Mouse (Mus musculus) heart, embryonic 10.5 days (tissue): Measurements from ENCODE around the gene Naga. TPM values are rescaled to one million over a fixed set of nuclear protein-coding genes. Genes with fewer than 3 reads are reported as not detected.

Source experiments
- DNase-seq: peaks from one replicate; pipeline ENCODE4 v3.0.0-alpha.2; 2017; ENCODE audit warnings: low spot score
- H3K27ac ChIP-seq: fragments of 300-500 bp; sonication (generic); 2 replicates; pipeline ENCODE4 v1.5.1; 2016; ENCODE audit warnings: mild to moderate bottlenecking
- H3K27me3 ChIP-seq: fragments of 300-500 bp; sonication (generic); 2 replicates; pipeline ENCODE4 v1.6.1; 2016; ENCODE audit warnings: mild to moderate bottlenecking; ENCODE audit not compliant: poor library complexity, insufficient read depth, severe bottlenecking
- H3K36me3 ChIP-seq: fragments of 300-500 bp; sonication (generic); 2 replicates; pipeline ENCODE4 v1.6.1; 2016; ENCODE audit warnings: mild to moderate bottlenecking, moderate library complexity
- H3K4me1 ChIP-seq: fragments of 300-500 bp; sonication (generic); 2 replicates; pipeline ENCODE4 v1.6.1; 2016; ENCODE audit warnings: mild to moderate bottlenecking
- H3K4me3 ChIP-seq: fragments of 300-500 bp; sonication (generic); 2 replicates; pipeline ENCODE4 v1.5.1; 2016; ENCODE audit warnings: mild to moderate bottlenecking, moderate library complexity
- H3K9me3 ChIP-seq: fragments of 300-500 bp; sonication (generic); 2 replicates; pipeline ENCODE4 v1.6.1; 2016; ENCODE audit warnings: mild to moderate bottlenecking, moderate library complexity
- WGBS: fragments of 180-500 bp; shearing (Covaris S2); methylation state at CpG from one replicate; pipeline ENCODE4 v1.1.7; 2016; 5-methylcytosine and 5-hydroxymethylcytosine counted together
- polyA plus RNA-seq: library from polyadenylated mRNA; unstranded; fragments of >200 nt; fragmentation: Nextera tagmentation; extraction: Ambion mirVana; gene quantifications from 2 replicates; pipeline ENCODE4 v1.2.1, GENCODE M21; 2016

The Naga gene
- polyA plus RNA-seq, 1 experiment from 2014 or later: 28.4 TPM

GRCm38 (mm10) chr15:82307107-82307506 lies 31.6 kb downstream of the Naga start:
- Histone ChIP-seq H3K4me1 (no peaks in the 10 kb centered on the region), H3K4me3 (no peak overlapping the region), H3K27me3 (no peaks in the 10 kb centered on the region), H3K27ac (no peak overlapping the region), H3K36me3 (no peaks in the 10 kb centered on the region), H3K9me3 (no peaks in the 10 kb centered on the region)
- WGBS: 70% methylated on average over 3 of the region's 3 CpGs
- no peak for DNase-seq

GRCm38 (mm10) chr15:82298764-82299561 lies 39.8 kb downstream of the Naga start, which contains the start of gene Wbp2nl:
Gene Wbp2nl (plus strand): TSS chr15:82298954.
- Histone ChIP-seq H3K36me3 (no peaks in the 10 kb centered on the region), H3K27ac (0 out of 2 replicates have a peak within 1 kb of the TSS, but pooled peaks have one; percentile 24), H3K9me3 (peaks cover 3% of the 10 kb centered on the region; the same call in 1 of the 2 replicates), H3K4me1 (peaks cover 9% of the 10 kb centered on the region), H3K4me3 (peak within 1 kb of the TSS; percentile 38), H3K27me3 (peaks cover 12% of the 10 kb centered on the region)
- 48% methylated on average over 39 of the region's 39 CpGs for WGBS
- DNase-seq: no peak

GRCm38 (mm10) chr15:82294059-82294458 lies 44.7 kb downstream of the Naga start:
- H3K4me1 ChIP-seq: peaks cover 19% of the 10 kb centered on the region
- no peaks in the 10 kb centered on the region for H3K36me3 ChIP-seq
- no peak for DNase-seq
- H3K27me3 ChIP-seq: peaks cover 9% of the 10 kb centered on the region
- no peak overlapping the region for H3K27ac ChIP-seq
- no peak overlapping the region for H3K4me3 ChIP-seq
- H3K9me3 ChIP-seq: peaks cover 3% of the 10 kb centered on the region; the same call in 1 of the 2 replicates
- WGBS: 51% methylated on average over 8 of the region's 8 CpGs

- Histone ChIP-seq H3K36me3 (no peaks in the 10 kb centered on the region), H3K9me3 (no peaks in the 10 kb centered on the region), H3K27me3 (0 out of 2 replicates have a peak, but pooled peaks cover 4% of the 10 kb centered on the region), H3K4me3 (peak overlapping the region; percentile 42), H3K4me1 (peaks cover 14% of the 10 kb centered on the region), H3K27ac (no peak overlapping the region)
- no peak for DNase-seq
- 12% methylated on average over 7 of the region's 7 CpGs for WGBS
Observed at GRCm38 (mm10) chr15:82293271-82293711, 45.4 kb downstream of the Naga start.

- Histone ChIP-seq H3K36me3 (no peaks in the 10 kb centered on the region), H3K27ac (no peak overlapping the region), H3K27me3 (0 out of 2 replicates have a peak, but pooled peaks cover 4% of the 10 kb centered on the region), H3K4me3 (peak overlapping the region; percentile 42), H3K4me1 (peaks cover 14% of the 10 kb centered on the region), H3K9me3 (no peaks in the 10 kb centered on the region)
- DNase-seq: no peak
- WGBS: 15% methylated on average over 5 of the region's 5 CpGs
Observed at GRCm38 (mm10) chr15:82292851-82293250, 45.9 kb downstream of the Naga start.

GRCm38 (mm10) chr15:82290252-82290651 lies 48.5 kb downstream of the Naga start:
- H3K27ac ChIP-seq: no peak overlapping the region
- no peaks in the 10 kb centered on the region for H3K36me3 ChIP-seq
- H3K4me3 ChIP-seq: no peak overlapping the region
- no peak for DNase-seq
- 85% methylated on average over 7 of the region's 7 CpGs for WGBS
- no peaks in the 10 kb centered on the region for H3K9me3 ChIP-seq
- 0 out of 2 replicates have a peak, but pooled peaks cover 4% of the 10 kb centered on the region for H3K27me3 ChIP-seq
- peaks cover 21% of the 10 kb centered on the region for H3K4me1 ChIP-seq

- 0 out of 2 replicates have a peak, but pooled peaks cover 7% of the 10 kb centered on the region for H3K4me1 ChIP-seq
- no peak overlapping the region for H3K4me3 ChIP-seq
- H3K9me3 ChIP-seq: no peaks in the 10 kb centered on the region
- H3K27me3 ChIP-seq: no peaks in the 10 kb centered on the region
- H3K27ac ChIP-seq: no peak overlapping the region
- DNase-seq: no peak
- WGBS: 50% methylated on average over 12 of the region's 12 CpGs
- peaks cover 12% of the 10 kb centered on the region; the same call in 1 of the 2 replicates for H3K36me3 ChIP-seq
Observed at GRCm38 (mm10) chr15:82286157-82286556, 52.6 kb downstream of the Naga start.

GRCm38 (mm10) chr15:82280638-82281037 lies 58.1 kb downstream of the Naga start:
- Histone ChIP-seq H3K4me1 (peaks cover 9% of the 10 kb centered on the region), H3K27ac (no peak overlapping the region), H3K4me3 (no peak overlapping the region), H3K36me3 (peaks cover 12% of the 10 kb centered on the region; the same call in 1 of the 2 replicates), H3K27me3 (peaks cover 29% of the 10 kb centered on the region), H3K9me3 (no peaks in the 10 kb centered on the region)
- no peak for DNase-seq
- WGBS: 45% methylated on average over 4 of the region's 4 CpGs

Other genes with a start within 250 kb of the Naga start
- gene Ccdc134, start 211.0 kb downstream of the Naga start, polyA plus RNA-seq: 13.5 and 19.4 TPM in 2 replicates
- 129 and 133 TPM in 2 replicates for gene Srebf2, start 191.7 kb downstream of the Naga start, polyA plus RNA-seq
- 0.11 and 0.13 TPM in 2 replicates for gene Shisa8, start 126.1 kb downstream of the Naga start, polyA plus RNA-seq
- 0.20 TPM in 1 of 2 replicates, not detected in the other for gene Tnfrsf13c, start 114.6 kb downstream of the Naga start, polyA plus RNA-seq
- gene Cenpm, start 94.2 kb downstream of the Naga start, polyA plus RNA-seq: 58.1 and 66.3 TPM in 2 replicates
- not detected in 2 replicates for gene 1500009C09Rik, start 86.5 kb downstream of the Naga start, polyA plus RNA-seq
- gene Sept3, start 64.0 kb downstream of the Naga start, polyA plus RNA-seq: 3.7 and 14.0 TPM in 2 replicates
- gene Wbp2nl, start 40.0 kb downstream of the Naga start, polyA plus RNA-seq: 0.28 and 0.65 TPM in 2 replicates
- gene Pheta2, start within 50 bp of the Naga start, polyA plus RNA-seq: 11.1 and 12.0 TPM in 2 replicates
- gene Smdt1, start within 50 bp of the Naga start, polyA plus RNA-seq: 294 and 304 TPM in 2 replicates
- gene Ndufa6, start 15.4 kb upstream of the Naga start, polyA plus RNA-seq: 351 and 390 TPM in 2 replicates
- 3.2 and 3.9 TPM in 2 replicates for gene Cyp2d22, start 41.3 kb upstream of the Naga start, polyA plus RNA-seq
- not detected in 2 replicates for gene Cyp2d11, start 55.1 kb upstream of the Naga start, polyA plus RNA-seq
- gene Cyp2d10, start 68.3 kb upstream of the Naga start, polyA plus RNA-seq: 0.75 TPM in 1 of 2 replicates, not detected in the other
- not detected in 2 replicates for gene Cyp2d9, start 94.5 kb upstream of the Naga start, polyA plus RNA-seq
- not detected in 2 replicates for gene Cyp2d12, start 216.1 kb upstream of the Naga start, polyA plus RNA-seq